Mouse (Mus musculus): ENCODE results near the gene Olfr1022. TPM values are rescaled to one million over a fixed set of nuclear protein-coding genes. Genes with fewer than 3 reads are reported as not detected.

The Olfr1022 gene
- not detected for polyA plus RNA-seq (2012; fragmentation: generic; extraction: Trizol)

GRCm38 (mm10) chr2:85868294-85868693, at the start of gene Olfr1022:
Gene Olfr1022 (plus strand): TSS chr2:85868594.
- no peaks in the 10 kb centered on the region for H3K27me3 ChIP-seq (ENCODE audit: control insufficient read depth, insufficient read depth, insufficient read length)
- H3K4me2 ChIP-seq (ENCODE audit: low read depth) = no peak within 1 kb of the TSS
- no peaks in the 10 kb centered on the region for H3K79me2 ChIP-seq (ENCODE audit: control insufficient read depth, insufficient read depth)
- H3K36me3 ChIP-seq (ENCODE audit: control insufficient read depth, insufficient read depth) = no peaks in the 10 kb centered on the region
- TF ChIP-seq MYOD1 (IDR thresholded peaks at IDR 0.05; ENCODE audit: control insufficient read depth in 1 of 3, insufficient read length in 2 of 3, low read depth in 2 of 3) (no peak), POLR2A (IDR thresholded peaks at IDR 0.05; ENCODE audit: insufficient read length, low read depth) (no peak), USF1 (IDR thresholded peaks at IDR 0.05; ENCODE audit: low read depth) (no peak), CEBPB (IDR thresholded peaks at IDR 0.05; ENCODE audit: insufficient read depth, poor library complexity, severe bottlenecking) (no peak), REST (IDR thresholded peaks at IDR 0.05; ENCODE audit: insufficient read depth, insufficient read length) (no peak)
- H3ac ChIP-seq (ENCODE audit: control insufficient read depth, insufficient read length) = no peak within 1 kb of the TSS
- H3K4me3 ChIP-seq = no peak within 1 kb of the TSS

- no peaks in the 10 kb centered on the region for H3K79me2 ChIP-seq (ENCODE audit: control insufficient read depth, insufficient read depth)
- no peak within 1 kb of the TSS for H3K4me2 ChIP-seq (ENCODE audit: low read depth)
- H3K27me3 ChIP-seq (ENCODE audit: control insufficient read depth, insufficient read depth, insufficient read length) = no peaks in the 10 kb centered on the region
- TF ChIP-seq POLR2AphosphoS2 (IDR thresholded peaks at IDR 0.05; ENCODE audit: insufficient read length, low read depth) (no peak), MAX (IDR thresholded peaks at IDR 0.05; ENCODE audit: low read depth) (no peak), REST (IDR thresholded peaks at IDR 0.05; ENCODE audit: insufficient read depth, insufficient read length) (no peak), SRF (IDR thresholded peaks at IDR 0.05; ENCODE audit: control insufficient read depth, insufficient read length, low read depth) (no peak)
- H3ac ChIP-seq (ENCODE audit: control insufficient read depth, insufficient read length) = no peak within 1 kb of the TSS
- no peak within 1 kb of the TSS for H3K4me3 ChIP-seq
- no peaks in the 10 kb centered on the region for H3K36me3 ChIP-seq (ENCODE audit: control insufficient read depth, insufficient read depth)
Observed at GRCm38 (mm10) chr2:85845383-85845782, 23.0 kb upstream of the Olfr1022 start, which contains the start of gene Olfr1019. Gene Olfr1019 (minus strand): TSS chr2:85845483.

DNA sequence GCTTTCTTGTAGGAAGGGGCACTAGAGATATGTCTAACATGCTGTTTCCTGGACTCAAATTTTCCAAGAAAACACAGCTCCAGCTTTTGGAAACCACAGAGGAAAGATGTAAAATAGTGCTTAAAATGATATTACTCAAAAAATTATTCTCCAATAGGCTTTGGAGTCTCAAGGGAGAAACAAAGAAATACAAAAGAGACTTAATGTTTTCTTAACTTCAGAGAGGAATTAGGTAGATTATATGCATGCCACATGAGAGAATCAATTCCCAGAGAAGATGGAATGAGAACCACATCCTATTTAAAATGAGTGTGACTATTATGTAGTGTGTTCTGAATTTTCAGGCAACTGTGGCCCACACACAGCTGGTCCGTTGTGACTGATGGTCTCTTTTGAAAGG, 21.7 kb upstream of the Olfr1022 start, which contains the start of gene Olfr1020:
Gene Olfr1020 (plus strand): TSS at position 301 of the 400 bp plus-strand sequence.
- H3K27me3 ChIP-seq (ENCODE audit: control insufficient read depth, insufficient read depth, insufficient read length) = no peaks in the 10 kb centered on the region
- no peak within 1 kb of the TSS for H3K4me3 ChIP-seq
- H3ac ChIP-seq (ENCODE audit: control insufficient read depth, insufficient read length) = no peak within 1 kb of the TSS
- no peaks in the 10 kb centered on the region for H3K79me2 ChIP-seq (ENCODE audit: control insufficient read depth, insufficient read depth)
- H3K36me3 ChIP-seq (ENCODE audit: control insufficient read depth, insufficient read depth) = no peaks in the 10 kb centered on the region
- no peak within 1 kb of the TSS for H3K4me2 ChIP-seq (ENCODE audit: low read depth)
- TF ChIP-seq E2F4 (IDR thresholded peaks at IDR 0.05; ENCODE audit: insufficient read depth) (no peak), SRF (IDR thresholded peaks at IDR 0.05; ENCODE audit: control insufficient read depth, insufficient read length, low read depth) (no peak), POLR2AphosphoS2 (IDR thresholded peaks at IDR 0.05; ENCODE audit: insufficient read length, low read depth) (no peak), MYOG (IDR thresholded peaks at IDR 0.05; ENCODE audit: control insufficient read depth in 1 of 3, insufficient read depth in 1 of 3, insufficient read length in 2 of 3, low read depth in 2 of 3) (no peak), MAX (IDR thresholded peaks at IDR 0.05; ENCODE audit: low read depth) (no peak), CEBPB (IDR thresholded peaks at IDR 0.05; ENCODE audit: insufficient read depth, poor library complexity, severe bottlenecking) (no peak), TCF3 (IDR thresholded peaks at IDR 0.05; ENCODE audit: insufficient read length, low read depth) (no peak)

DNA sequence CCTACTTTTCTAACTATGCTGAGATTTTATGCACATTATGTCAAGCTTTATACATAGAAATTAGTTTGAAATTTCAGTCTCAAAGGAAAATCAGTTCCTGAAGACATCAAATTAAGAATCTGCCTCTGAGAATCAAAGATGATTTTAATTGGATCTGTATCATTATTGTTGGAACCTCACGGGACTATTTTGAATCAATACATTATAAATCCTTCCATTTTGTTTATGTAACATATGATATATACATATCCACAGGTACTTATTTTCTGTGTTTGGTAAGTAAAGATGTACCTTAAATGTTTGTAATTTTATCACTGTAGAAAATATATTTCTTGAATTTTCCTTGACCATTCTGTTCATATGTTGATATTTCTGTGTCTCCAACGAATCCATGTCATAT, 16.9 kb downstream of the Olfr1022 start, which contains the start of gene Olfr1023:
Gene Olfr1023 (plus strand): TSS at position 301 of the 400 bp plus-strand sequence.
- Histone ChIP-seq H3K4me3 (no peak within 1 kb of the TSS), H3K4me2 (ENCODE audit: low read depth) (no peak within 1 kb of the TSS), H3K27me3 (ENCODE audit: control insufficient read depth, insufficient read depth, insufficient read length) (no peaks in the 10 kb centered on the region), H3K79me2 (ENCODE audit: control insufficient read depth, insufficient read depth) (no peaks in the 10 kb centered on the region), H3ac (ENCODE audit: control insufficient read depth, insufficient read length) (no peak within 1 kb of the TSS), H3K36me3 (ENCODE audit: control insufficient read depth, insufficient read depth) (no peaks in the 10 kb centered on the region)
- TF ChIP-seq USF1 (IDR thresholded peaks at IDR 0.05; ENCODE audit: low read depth) (no peak), TCF3 (IDR thresholded peaks at IDR 0.05; ENCODE audit: insufficient read length, low read depth) (no peak), POLR2A (IDR thresholded peaks at IDR 0.05; ENCODE audit: insufficient read length, low read depth) (no peak), MYOD1 (IDR thresholded peaks at IDR 0.05; ENCODE audit: control insufficient read depth in 1 of 3, insufficient read length in 2 of 3, low read depth in 2 of 3) (no peak), MYOG (IDR thresholded peaks at IDR 0.05; ENCODE audit: control insufficient read depth in 1 of 3, insufficient read depth in 1 of 3, insufficient read length in 2 of 3, low read depth in 2 of 3) (no peak), MAX (IDR thresholded peaks at IDR 0.05; ENCODE audit: low read depth) (no peak), REST (IDR thresholded peaks at IDR 0.05; ENCODE audit: insufficient read depth, insufficient read length) (no peak), E2F4 (IDR thresholded peaks at IDR 0.05; ENCODE audit: insufficient read depth) (no peak), CEBPB (IDR thresholded peaks at IDR 0.05; ENCODE audit: insufficient read depth, poor library complexity, severe bottlenecking) (no peak), SRF (IDR thresholded peaks at IDR 0.05; ENCODE audit: control insufficient read depth, insufficient read length, low read depth) (no peak), TCF12 (IDR thresholded peaks at IDR 0.05; ENCODE audit: insufficient read depth, poor library complexity, severe bottlenecking) (no peak), POLR2AphosphoS2 (IDR thresholded peaks at IDR 0.05; ENCODE audit: insufficient read length, low read depth) (no peak)

DNA sequence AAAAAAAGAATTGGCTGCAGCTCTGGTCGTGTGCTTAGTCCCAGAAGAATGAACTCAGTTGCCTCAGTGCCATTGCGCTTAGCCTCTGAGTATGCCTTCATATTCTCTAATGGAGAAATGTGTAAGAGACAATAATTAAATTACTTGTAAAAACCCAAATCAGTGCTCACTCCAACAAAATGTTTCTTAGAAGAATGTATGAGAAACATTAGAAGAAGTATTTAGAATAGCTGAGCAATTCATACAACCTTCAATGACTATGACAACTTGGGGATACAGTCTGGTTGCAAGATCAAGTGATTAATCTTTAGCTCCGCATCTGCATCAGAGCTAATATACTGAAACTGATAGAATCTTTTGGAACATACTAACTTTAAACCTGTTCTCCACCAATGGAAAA, 36.6 kb downstream of the Olfr1022 start, which contains the start of gene Olfr1024:
Gene Olfr1024 (minus strand): TSS at position 101 of the 400 bp plus-strand sequence.
- Histone ChIP-seq H3K4me3 (no peak within 1 kb of the TSS), H3K4me2 (ENCODE audit: low read depth) (no peak within 1 kb of the TSS), H3K27me3 (ENCODE audit: control insufficient read depth, insufficient read depth, insufficient read length) (no peaks in the 10 kb centered on the region), H3K36me3 (ENCODE audit: control insufficient read depth, insufficient read depth) (no peaks in the 10 kb centered on the region), H3K79me2 (ENCODE audit: control insufficient read depth, insufficient read depth) (no peaks in the 10 kb centered on the region), H3ac (ENCODE audit: control insufficient read depth, insufficient read length) (no peak within 1 kb of the TSS)
- TF ChIP-seq POLR2AphosphoS2 (IDR thresholded peaks at IDR 0.05; ENCODE audit: insufficient read length, low read depth) (no peak), POLR2A (IDR thresholded peaks at IDR 0.05; ENCODE audit: insufficient read length, low read depth) (no peak), SRF (IDR thresholded peaks at IDR 0.05; ENCODE audit: control insufficient read depth, insufficient read length, low read depth) (no peak), TCF12 (IDR thresholded peaks at IDR 0.05; ENCODE audit: insufficient read depth, poor library complexity, severe bottlenecking) (no peak), MYOG (IDR thresholded peaks at IDR 0.05; ENCODE audit: control insufficient read depth in 1 of 3, insufficient read depth in 1 of 3, insufficient read length in 2 of 3, low read depth in 2 of 3) (no peak), REST (IDR thresholded peaks at IDR 0.05; ENCODE audit: insufficient read depth, insufficient read length) (no peak), TCF3 (IDR thresholded peaks at IDR 0.05; ENCODE audit: insufficient read length, low read depth) (no peak)

Measured in myocyte (in vitro differentiated cells).